Mouse (Mus musculus): Measurements from ENCODE around the gene Dgki. TPM values are rescaled to one million over a fixed set of nuclear protein-coding genes. Genes with fewer than 3 reads are reported as not detected.

The Dgki gene
- total and polyA plus RNA-seq, 3 experiments: 0.04 to 0.18 (median 0.08) TPM

DNA sequence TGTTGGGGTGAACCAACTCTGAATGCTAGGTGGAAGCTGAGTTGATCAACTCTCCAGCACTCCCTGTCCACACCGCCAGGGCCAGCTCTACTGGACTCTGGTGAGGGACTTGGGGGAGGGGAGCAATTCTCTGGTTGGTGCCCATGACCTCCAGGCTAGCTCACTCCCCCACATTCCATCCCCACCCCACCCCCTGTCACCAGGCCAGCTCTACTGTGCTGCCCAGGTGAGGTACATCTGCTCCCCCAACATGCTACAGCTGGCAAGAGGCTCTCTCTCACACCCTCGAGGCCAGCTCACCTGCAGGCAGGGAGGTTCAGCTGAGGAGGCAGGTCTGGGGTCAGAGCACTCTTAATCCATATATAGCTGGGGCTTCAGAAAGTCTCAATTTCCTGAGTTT lies 63.1 kb downstream of the Dgki start:
- intact Hi-C loops (cut with DNase I): no loop called here
- H3K4me3 ChIP-seq: no peak overlapping the region
- no peaks in the 10 kb centered on the region for H3K79me2 ChIP-seq (replicated peaks; ENCODE audit: control insufficient read depth, insufficient read depth, low read length)
- no peak for DNase-seq
- H3K4me1 ChIP-seq (ENCODE audit: control insufficient read depth, insufficient read depth, low read length): no peaks in the 10 kb centered on the region
- TF ChIP-seq CTCF (IDR thresholded peaks at IDR 0.05) (no peak), EP300 (IDR thresholded peaks at IDR 0.05; ENCODE audit: insufficient read depth, low read depth, low read length) (no peak), POLR2A (IDR thresholded peaks at IDR 0.05; ENCODE audit: insufficient read depth, low read depth, low read length) (no peak)
- H3K27ac ChIP-seq: no peak overlapping the region
- H3K9ac ChIP-seq (ENCODE audit: low read depth, low read length): no peak overlapping the region
- 84% methylated on average over 2 of the region's 2 CpGs for WGBS
- no peaks in the 10 kb centered on the region for H3K27me3 ChIP-seq (ENCODE audit: control insufficient read depth, insufficient read depth, low read length)
- no peaks in the 10 kb centered on the region for H3K36me3 ChIP-seq (ENCODE audit: control insufficient read depth, insufficient read depth, low read length)

DNA sequence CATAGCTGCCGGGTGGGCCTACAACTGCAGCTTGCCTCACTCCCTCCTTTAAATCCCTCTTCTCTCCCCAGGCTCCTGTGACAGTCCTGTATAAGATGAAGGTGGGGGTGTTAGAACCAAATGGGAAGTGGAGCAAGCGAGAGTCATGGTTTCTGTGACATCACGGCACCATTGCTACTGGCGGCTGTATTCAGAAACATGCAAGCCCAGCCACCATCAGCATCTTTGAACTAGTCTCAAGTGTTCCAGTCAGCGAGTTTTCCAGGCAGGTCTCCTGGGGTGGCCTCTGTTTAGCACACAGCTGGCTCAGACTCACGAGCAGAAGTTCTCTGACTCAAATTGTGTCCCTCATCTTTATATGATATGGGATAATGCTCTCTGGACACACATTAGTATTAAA lies 68.8 kb downstream of the Dgki start:
- no peak for TF ChIP-seq CTCF (IDR thresholded peaks at IDR 0.05)
- TF ChIP-seq EP300 (IDR thresholded peaks at IDR 0.05; ENCODE audit: insufficient read depth, low read depth, low read length): no peak
- no peak for TF ChIP-seq POLR2A (IDR thresholded peaks at IDR 0.05; ENCODE audit: insufficient read depth, low read depth, low read length)
- H3K36me3 ChIP-seq (ENCODE audit: control insufficient read depth, insufficient read depth, low read length): no peaks in the 10 kb centered on the region
- H3K27me3 ChIP-seq (ENCODE audit: control insufficient read depth, insufficient read depth, low read length): no peaks in the 10 kb centered on the region
- H3K4me3 ChIP-seq: no peak overlapping the region
- WGBS: 54% methylated on average over 6 of the region's 6 CpGs
- no peak for DNase-seq
- H3K27ac ChIP-seq: no peak overlapping the region
- no peaks in the 10 kb centered on the region for H3K79me2 ChIP-seq (replicated peaks; ENCODE audit: control insufficient read depth, insufficient read depth, low read length)
- H3K9ac ChIP-seq (ENCODE audit: low read depth, low read length): no peak overlapping the region
- no peaks in the 10 kb centered on the region for H3K4me1 ChIP-seq (ENCODE audit: control insufficient read depth, insufficient read depth, low read length)
- intact Hi-C loops (cut with DNase I): no loop called here

DNA sequence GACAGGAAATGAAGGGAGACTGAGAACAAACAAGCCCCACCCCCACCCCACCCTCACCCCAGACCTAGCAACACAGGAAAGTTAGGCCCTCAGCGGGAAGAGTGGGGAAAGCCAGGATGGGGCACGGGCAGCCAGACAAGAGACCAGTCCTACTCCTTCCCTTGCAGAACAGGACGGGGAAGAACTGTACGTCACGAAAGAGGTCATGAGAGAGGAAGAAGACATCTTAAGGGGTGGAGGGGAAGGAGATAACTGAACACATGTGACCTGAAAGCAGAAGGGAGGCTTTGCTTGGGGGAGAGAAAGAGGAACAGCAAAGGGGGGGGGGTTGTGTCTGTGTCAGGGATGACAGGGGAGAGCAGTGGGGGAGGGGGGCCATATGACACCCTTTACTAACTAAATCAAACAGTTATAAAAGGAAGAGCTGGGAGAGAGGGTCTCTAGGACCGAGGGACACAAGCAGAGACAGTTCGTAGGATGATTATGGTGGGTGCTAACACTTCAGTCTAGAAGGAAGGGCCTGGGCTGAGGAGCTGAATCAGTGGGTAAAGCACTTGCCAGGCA lies 77.0 kb downstream of the Dgki start:
- no peak overlapping the region for H3K27ac ChIP-seq
- no peak overlapping the region for H3K4me3 ChIP-seq
- H3K4me1 ChIP-seq (ENCODE audit: control insufficient read depth, insufficient read depth, low read length): no peaks in the 10 kb centered on the region
- TF ChIP-seq POLR2A (IDR thresholded peaks at IDR 0.05; ENCODE audit: insufficient read depth, low read depth, low read length) (no peak), CTCF (IDR thresholded peaks at IDR 0.05) (no peak), EP300 (IDR thresholded peaks at IDR 0.05; ENCODE audit: insufficient read depth, low read depth, low read length) (no peak)
- intact Hi-C loops (cut with DNase I): no loop called here
- 65% methylated on average over 7 of the region's 7 CpGs for WGBS
- H3K79me2 ChIP-seq (replicated peaks; ENCODE audit: control insufficient read depth, insufficient read depth, low read length): no peaks in the 10 kb centered on the region
- no peak overlapping the region for H3K9ac ChIP-seq (ENCODE audit: low read depth, low read length)
- DNase-seq: no peak
- no peaks in the 10 kb centered on the region for H3K27me3 ChIP-seq (ENCODE audit: control insufficient read depth, insufficient read depth, low read length)
- no peaks in the 10 kb centered on the region for H3K36me3 ChIP-seq (ENCODE audit: control insufficient read depth, insufficient read depth, low read length)

DNA sequence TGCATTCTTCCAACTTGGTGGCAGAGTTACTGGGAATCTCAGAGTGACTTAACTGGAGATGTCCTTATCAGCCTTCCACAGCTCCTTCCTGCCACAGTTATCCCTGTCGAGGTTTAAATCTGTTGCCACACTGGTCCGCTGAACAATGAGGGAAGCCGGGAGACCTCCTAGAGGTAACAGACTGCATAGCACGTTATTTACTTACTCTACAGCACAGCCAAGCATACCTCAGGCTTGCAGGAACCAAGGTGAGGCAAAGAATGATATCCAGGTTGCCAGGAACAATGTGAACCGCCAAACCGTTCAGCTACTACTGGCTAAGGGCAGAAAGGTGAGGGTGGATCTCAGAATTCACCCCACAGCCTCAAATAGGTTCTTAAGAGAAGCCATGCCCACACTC lies 78.0 kb downstream of the Dgki start:
- no peaks in the 10 kb centered on the region for H3K27me3 ChIP-seq (ENCODE audit: control insufficient read depth, insufficient read depth, low read length)
- H3K9ac ChIP-seq (ENCODE audit: low read depth, low read length): no peak overlapping the region
- TF ChIP-seq POLR2A (IDR thresholded peaks at IDR 0.05; ENCODE audit: insufficient read depth, low read depth, low read length) (no peak), EP300 (IDR thresholded peaks at IDR 0.05; ENCODE audit: insufficient read depth, low read depth, low read length) (no peak), CTCF (IDR thresholded peaks at IDR 0.05) (no peak)
- intact Hi-C loops (cut with DNase I): no loop called here
- 53% methylated on average over 6 of the region's 6 CpGs for WGBS
- DNase-seq: no peak
- H3K4me3 ChIP-seq: no peak overlapping the region
- no peaks in the 10 kb centered on the region for H3K79me2 ChIP-seq (replicated peaks; ENCODE audit: control insufficient read depth, insufficient read depth, low read length)
- H3K4me1 ChIP-seq (ENCODE audit: control insufficient read depth, insufficient read depth, low read length): no peaks in the 10 kb centered on the region
- no peak overlapping the region for H3K27ac ChIP-seq
- H3K36me3 ChIP-seq (ENCODE audit: control insufficient read depth, insufficient read depth, low read length): no peaks in the 10 kb centered on the region

DNA sequence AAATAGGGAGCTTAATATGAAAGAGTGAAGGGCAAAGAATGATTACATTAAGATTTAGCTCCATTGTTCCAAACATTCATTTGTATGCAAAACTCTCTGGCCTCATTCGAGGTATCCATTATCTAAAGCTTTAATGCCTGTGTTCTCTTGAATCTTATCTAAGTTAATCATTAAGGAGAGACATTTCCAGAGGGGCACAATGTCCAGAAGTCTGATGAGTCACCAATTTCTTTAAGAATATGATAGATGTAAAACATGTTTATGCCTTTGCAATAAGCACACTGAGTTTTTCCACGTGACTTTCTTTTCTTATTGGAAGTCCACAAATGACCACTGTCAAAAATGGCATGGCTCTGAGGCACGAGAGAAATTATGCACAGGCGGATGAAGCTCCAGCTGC lies 80.9 kb downstream of the Dgki start:
- intact Hi-C loops (cut with DNase I): no loop called here

DNA sequence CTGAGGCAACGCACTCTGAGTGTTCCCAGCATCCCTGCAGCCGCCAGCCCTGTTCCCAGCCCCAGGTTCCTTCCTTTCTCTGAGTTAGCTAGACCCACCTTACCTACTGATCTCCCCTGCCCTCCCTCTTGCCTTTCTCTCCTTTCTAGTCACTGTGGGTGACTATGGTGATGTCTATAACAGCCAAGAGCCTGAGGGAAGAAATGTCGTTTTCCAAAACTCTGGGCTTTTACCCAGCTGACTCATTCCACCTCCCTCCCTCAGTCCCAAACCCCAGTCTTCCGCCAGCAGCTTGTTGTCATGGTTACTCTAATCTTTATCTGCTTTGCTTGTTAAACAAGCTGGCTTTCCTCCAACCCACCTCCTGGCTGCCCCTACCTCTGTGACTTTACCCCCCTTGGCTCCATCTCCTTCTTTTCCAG lies 83.6 kb downstream of the Dgki start:
- H3K4me1 ChIP-seq (ENCODE audit: control insufficient read depth, insufficient read depth, low read length): no peaks in the 10 kb centered on the region
- 52% methylated on average over 4 of the region's 4 CpGs for WGBS
- no peak overlapping the region for H3K4me3 ChIP-seq
- no peaks in the 10 kb centered on the region for H3K27me3 ChIP-seq (ENCODE audit: control insufficient read depth, insufficient read depth, low read length)
- no peaks in the 10 kb centered on the region for H3K79me2 ChIP-seq (replicated peaks; ENCODE audit: control insufficient read depth, insufficient read depth, low read length)
- TF ChIP-seq EP300 (IDR thresholded peaks at IDR 0.05; ENCODE audit: insufficient read depth, low read depth, low read length): no peak
- TF ChIP-seq CTCF (IDR thresholded peaks at IDR 0.05): no peak
- TF ChIP-seq POLR2A (IDR thresholded peaks at IDR 0.05; ENCODE audit: insufficient read depth, low read depth, low read length): no peak
- peak; percentile 23 to 26 for DNase-seq
- H3K36me3 ChIP-seq (ENCODE audit: control insufficient read depth, insufficient read depth, low read length): no peaks in the 10 kb centered on the region
- H3K27ac ChIP-seq: no peak overlapping the region
- intact Hi-C loops (cut with DNase I): no loop called here
- H3K9ac ChIP-seq (ENCODE audit: low read depth, low read length): no peak overlapping the region

More for the DNA sequence above, 80.9 kb downstream of the Dgki start:
- 82% methylated on average over 4 of the region's 4 CpGs for WGBS
- Histone ChIP-seq H3K79me2 (replicated peaks; ENCODE audit: control insufficient read depth, insufficient read depth, low read length) (no peaks in the 10 kb centered on the region), H3K27me3 (ENCODE audit: control insufficient read depth, insufficient read depth, low read length) (no peaks in the 10 kb centered on the region), H3K4me3 (no peak overlapping the region), H3K4me1 (ENCODE audit: control insufficient read depth, insufficient read depth, low read length) (no peaks in the 10 kb centered on the region), H3K36me3 (ENCODE audit: control insufficient read depth, insufficient read depth, low read length) (no peaks in the 10 kb centered on the region), H3K27ac (no peak overlapping the region), H3K9ac (ENCODE audit: low read depth, low read length) (no peak overlapping the region)
- no peak for DNase-seq
- TF ChIP-seq POLR2A (IDR thresholded peaks at IDR 0.05; ENCODE audit: insufficient read depth, low read depth, low read length) (no peak), CTCF (IDR thresholded peaks at IDR 0.05) (no peak), EP300 (IDR thresholded peaks at IDR 0.05; ENCODE audit: insufficient read depth, low read depth, low read length) (no peak)
